Mouse (Mus musculus): ENCODE data around the gene Fancd2. TPM values are rescaled to one million over a fixed set of nuclear protein-coding genes. Genes with fewer than 3 reads are reported as not detected.

Fancd2 gene
- polyA plus RNA-seq, 1 experiment from 2014 or later, result 2.5 TPM

- 98% methylated on average over 3 of the region's 3 CpGs for WGBS
- no peaks in the 10 kb centered on the region for H3K27me3 ChIP-seq (ENCODE audit: control insufficient read depth, insufficient read depth, low read length)
- ATAC-seq (ENCODE audit: low FRiP score) (no peak), DNase-seq (ENCODE audit: low spot score) (no peak)
- no peak overlapping the region for H3K4me3 ChIP-seq (replicated peaks; ENCODE audit: low read length)
- no peak overlapping the region for H3K9ac ChIP-seq
- H3K4me1 ChIP-seq (replicated peaks; ENCODE audit: control insufficient read depth, insufficient read depth, low read length), result no peaks in the 10 kb centered on the region
- no peak overlapping the region for H3K4me2 ChIP-seq (replicated peaks)
- no peaks in the 10 kb centered on the region for H3K9me3 ChIP-seq (ENCODE audit: control insufficient read depth, low read length)
- peaks cover 68% of the 10 kb centered on the region for H3K36me3 ChIP-seq (replicated peaks; ENCODE audit: control insufficient read depth, insufficient read depth)
- H3K27ac ChIP-seq, result no peak overlapping the region
Measured at GRCm38 (mm10) chr6:113514600-113514999, 16.9 kb upstream of the Fancd2 start.

GRCm38 (mm10) chr6:113517434-113518080, 13.9 kb upstream of the Fancd2 start:
- Histone ChIP-seq H3K36me3 (replicated peaks; ENCODE audit: control insufficient read depth, insufficient read depth) (peaks cover 97% of the 10 kb centered on the region), H3K9ac (no peak overlapping the region), H3K9me3 (ENCODE audit: control insufficient read depth, low read length) (no peaks in the 10 kb centered on the region), H3K4me2 (replicated peaks) (no peak overlapping the region), H3K4me1 (replicated peaks; ENCODE audit: control insufficient read depth, insufficient read depth, low read length) (no peaks in the 10 kb centered on the region), H3K27ac (no peak overlapping the region), H3K27me3 (ENCODE audit: control insufficient read depth, insufficient read depth, low read length) (no peaks in the 10 kb centered on the region), H3K4me3 (replicated peaks; ENCODE audit: low read length) (no peak overlapping the region)
- no peak for ATAC-seq (ENCODE audit: low FRiP score)
- no peak for DNase-seq (ENCODE audit: low spot score)
- 91% methylated on average over 8 of the region's 8 CpGs for WGBS

GRCm38 (mm10) chr6:113522310-113522709, 9.2 kb upstream of the Fancd2 start:
- H3K9me3 ChIP-seq (ENCODE audit: control insufficient read depth, low read length), result no peaks in the 10 kb centered on the region
- no peak overlapping the region for H3K9ac ChIP-seq
- H3K36me3 ChIP-seq (replicated peaks; ENCODE audit: control insufficient read depth, insufficient read depth), result peaks cover 74% of the 10 kb centered on the region
- no peak for ATAC-seq (ENCODE audit: low FRiP score)
- H3K4me3 ChIP-seq (replicated peaks; ENCODE audit: low read length), result no peak overlapping the region
- no peaks in the 10 kb centered on the region for H3K27me3 ChIP-seq (ENCODE audit: control insufficient read depth, insufficient read depth, low read length)
- no peak overlapping the region for H3K27ac ChIP-seq
- no peak overlapping the region for H3K4me2 ChIP-seq (replicated peaks)
- H3K4me1 ChIP-seq (replicated peaks; ENCODE audit: control insufficient read depth, insufficient read depth, low read length), result no peaks in the 10 kb centered on the region
- no peak for DNase-seq (ENCODE audit: low spot score)
- 85% methylated on average over 1 of the region's 1 CpGs for WGBS

- Histone ChIP-seq H3K9ac (no peak overlapping the region), H3K9me3 (ENCODE audit: control insufficient read depth, low read length) (no peaks in the 10 kb centered on the region), H3K4me3 (replicated peaks; ENCODE audit: low read length) (no peak overlapping the region), H3K27ac (no peak overlapping the region), H3K27me3 (ENCODE audit: control insufficient read depth, insufficient read depth, low read length) (no peaks in the 10 kb centered on the region), H3K4me2 (replicated peaks) (no peak overlapping the region), H3K36me3 (replicated peaks; ENCODE audit: control insufficient read depth, insufficient read depth) (peaks cover 63% of the 10 kb centered on the region), H3K4me1 (replicated peaks; ENCODE audit: control insufficient read depth, insufficient read depth, low read length) (no peaks in the 10 kb centered on the region)
- 92% methylated on average over 8 of the region's 8 CpGs for WGBS
- DNase-seq (ENCODE audit: low spot score), result no peak
- no peak for ATAC-seq (ENCODE audit: low FRiP score)
Measured at GRCm38 (mm10) chr6:113523420-113523819, 8.1 kb upstream of the Fancd2 start.

- no peak for ATAC-seq (ENCODE audit: low FRiP score)
- Histone ChIP-seq H3K4me1 (replicated peaks; ENCODE audit: control insufficient read depth, insufficient read depth, low read length) (peaks cover 12% of the 10 kb centered on the region), H3K36me3 (replicated peaks; ENCODE audit: control insufficient read depth, insufficient read depth) (no peaks in the 10 kb centered on the region), H3K4me3 (replicated peaks; ENCODE audit: low read length) (peak overlapping the region; percentile 94), H3K27ac (0 out of 2 replicates have a peak overlapping the region, but pooled peaks have one; percentile 77), H3K9me3 (ENCODE audit: control insufficient read depth, low read length) (no peaks in the 10 kb centered on the region), H3K4me2 (replicated peaks) (peak overlapping the region; percentile 85), H3K9ac (peak overlapping the region; percentile 73), H3K27me3 (ENCODE audit: control insufficient read depth, insufficient read depth, low read length) (no peaks in the 10 kb centered on the region)
- no peak for DNase-seq (ENCODE audit: low spot score)
- WGBS, result 8% methylated on average over 7 of the region's 7 CpGs
Measured at GRCm38 (mm10) chr6:113531840-113532404, 440 bp downstream of the Fancd2 start.

GRCm38 (mm10) chr6:113534886-113535285, 3.4 kb downstream of the Fancd2 start:
- ATAC-seq (ENCODE audit: low FRiP score) (no peak), DNase-seq (ENCODE audit: low spot score) (no peak)
- Histone ChIP-seq H3K4me1 (replicated peaks; ENCODE audit: control insufficient read depth, insufficient read depth, low read length) (peaks cover 9% of the 10 kb centered on the region), H3K9me3 (ENCODE audit: control insufficient read depth, low read length) (no peaks in the 10 kb centered on the region), H3K4me2 (replicated peaks) (no peak overlapping the region), H3K27ac (no peak overlapping the region), H3K9ac (no peak overlapping the region), H3K4me3 (replicated peaks; ENCODE audit: low read length) (no peak overlapping the region), H3K27me3 (ENCODE audit: control insufficient read depth, insufficient read depth, low read length) (no peaks in the 10 kb centered on the region), H3K36me3 (replicated peaks; ENCODE audit: control insufficient read depth, insufficient read depth) (no peaks in the 10 kb centered on the region)
- 88% methylated on average over 7 of the region's 7 CpGs for WGBS

GRCm38 (mm10) chr6:113541610-113542009, 10.1 kb downstream of the Fancd2 start:
- 87% methylated on average over 6 of the region's 6 CpGs for WGBS

GRCm38 (mm10) chr6:113543906-113544481, 12.5 kb downstream of the Fancd2 start:
- H3K27me3 ChIP-seq (ENCODE audit: control insufficient read depth, insufficient read depth, low read length), result no peaks in the 10 kb centered on the region
- no peak overlapping the region for H3K9ac ChIP-seq
- H3K36me3 ChIP-seq (replicated peaks; ENCODE audit: control insufficient read depth, insufficient read depth), result no peaks in the 10 kb centered on the region
- WGBS, result 93% methylated on average over 9 of the region's 12 CpGs
- H3K4me3 ChIP-seq (replicated peaks; ENCODE audit: low read length), result no peak overlapping the region
- no peaks in the 10 kb centered on the region for H3K4me1 ChIP-seq (replicated peaks; ENCODE audit: control insufficient read depth, insufficient read depth, low read length)
- DNase-seq (ENCODE audit: low spot score) (no peak), ATAC-seq (ENCODE audit: low FRiP score) (no peak)
- H3K9me3 ChIP-seq (ENCODE audit: control insufficient read depth, low read length), result no peaks in the 10 kb centered on the region
- H3K27ac ChIP-seq, result no peak overlapping the region
- no peak overlapping the region for H3K4me2 ChIP-seq (replicated peaks)

More at GRCm38 (mm10) chr6:113541610-113542009, 10.1 kb downstream of the Fancd2 start:
- H3K36me3 ChIP-seq (replicated peaks; ENCODE audit: control insufficient read depth, insufficient read depth), result no peaks in the 10 kb centered on the region
- ATAC-seq (ENCODE audit: low FRiP score), result no peak
- no peaks in the 10 kb centered on the region for H3K9me3 ChIP-seq (ENCODE audit: control insufficient read depth, low read length)
- H3K27me3 ChIP-seq (ENCODE audit: control insufficient read depth, insufficient read depth, low read length), result no peaks in the 10 kb centered on the region
- no peaks in the 10 kb centered on the region for H3K4me1 ChIP-seq (replicated peaks; ENCODE audit: control insufficient read depth, insufficient read depth, low read length)
- DNase-seq (ENCODE audit: low spot score), result no peak
- H3K27ac ChIP-seq, result no peak overlapping the region
- H3K4me3 ChIP-seq (replicated peaks; ENCODE audit: low read length), result no peak overlapping the region
- H3K9ac ChIP-seq, result no peak overlapping the region
- H3K4me2 ChIP-seq (replicated peaks), result no peak overlapping the region

- Histone ChIP-seq H3K36me3 (replicated peaks; ENCODE audit: control insufficient read depth, insufficient read depth) (no peaks in the 10 kb centered on the region), H3K9ac (no peak overlapping the region), H3K4me2 (replicated peaks) (no peak overlapping the region), H3K4me3 (replicated peaks; ENCODE audit: low read length) (no peak overlapping the region), H3K4me1 (replicated peaks; ENCODE audit: control insufficient read depth, insufficient read depth, low read length) (no peaks in the 10 kb centered on the region), H3K27ac (no peak overlapping the region), H3K9me3 (ENCODE audit: control insufficient read depth, low read length) (no peaks in the 10 kb centered on the region), H3K27me3 (ENCODE audit: control insufficient read depth, insufficient read depth, low read length) (no peaks in the 10 kb centered on the region)
- DNase-seq (ENCODE audit: low spot score), result no peak
- 63% methylated on average over 6 of the region's 6 CpGs for whole genome bisulfite sequencing
- no peak for ATAC-seq (ENCODE audit: low FRiP score)
Measured at GRCm38 (mm10) chr6:113559736-113560135, 28.3 kb downstream of the Fancd2 start.

Data from hindbrain, embryonic 14.5 days (tissue).